ENCODE assay signal across 11 mouse cellular contexts in genomic region chr2:9352190-9352589, GRCm38 (mm10).
DNase-seq lines count a peak whose midpoint lies in the region; ATAC-seq lines count a peak whose summit lies in the region.
"Had no signal": no experiment of that assay in that cellular context is flagged by ENCODE, and none has a peak within 500 bp of the region (broad histone marks: within the 10 kb centered on the region; RNA-seq: fewer than 3 reads in every experiment).

No protein-coding gene starts in this region.

- no peaks in the 10 kb centered on the region for H3K4me1 ChIP-seq in forebrain, embryonic 14.5 days (ENCODE audit: control insufficient read depth, insufficient read depth, low read length)
- H3K4me1 ChIP-seq in forebrain, embryonic 12.5 days = no peaks in the 10 kb centered on the region; the same call in 1 of the 2 replicates
- no peaks in the 10 kb centered on the region for H3K4me1 ChIP-seq in midbrain, embryonic 13.5 days (replicated peaks)
- no peaks in the 10 kb centered on the region for H3K4me1 ChIP-seq in midbrain, embryonic 10.5 days
- peaks cover 8% of the 10 kb centered on the region; the same call in 1 of the 2 replicates for H3K4me1 ChIP-seq in embryonic facial prominence, embryonic 15.5 days
- no peaks in the 10 kb centered on the region for H3K4me1 ChIP-seq in neural tube, embryonic 14.5 days (ENCODE audit: control insufficient read depth, insufficient read depth, low read length)
- H3K4me1 ChIP-seq: liver, embryonic 15.5 days; stomach, embryonic 15.5 days had no signal

- intact Hi-C loops in heart, postnatal 25 days (cut with DNase I) = no loop called here

- no peaks in the 10 kb centered on the region for H3K27me3 ChIP-seq in forebrain, embryonic 14.5 days (replicated peaks; ENCODE audit: control insufficient read depth, insufficient read depth, low read length)
- H3K27me3 ChIP-seq in forebrain, embryonic 12.5 days = no peaks in the 10 kb centered on the region
- H3K27me3 ChIP-seq in midbrain, embryonic 13.5 days = no peaks in the 10 kb centered on the region
- H3K27me3 ChIP-seq in midbrain, embryonic 10.5 days (ENCODE audit: low read depth, poor library complexity, severe bottlenecking) = no peaks in the 10 kb centered on the region
- H3K27me3 ChIP-seq in embryonic facial prominence, embryonic 15.5 days = no peaks in the 10 kb centered on the region
- no peaks in the 10 kb centered on the region for H3K27me3 ChIP-seq in neural tube, embryonic 14.5 days (ENCODE audit: control insufficient read depth, insufficient read depth, low read length)
- H3K27me3 ChIP-seq: liver, embryonic 15.5 days; stomach, embryonic 15.5 days had no signal

- DNase-seq in forebrain, embryonic 14.5 days (ENCODE audit: low spot score) = peak; percentile 84
- no peak for DNase-seq in midbrain, embryonic 10.5 days (ENCODE audit: low spot score)
- DNase-seq in heart, postnatal 25 days (ENCODE audit: low spot score) = no peak
- DNase-seq in gastrocnemius, postnatal 4 days (ENCODE audit: low spot score in 2 of 2) = no peak
- DNase-seq: gastrocnemius, postnatal 14 days had no signal

- H3K9ac ChIP-seq in forebrain, embryonic 14.5 days (ENCODE audit: low read length) = no peak overlapping the region
- no peak overlapping the region for H3K9ac ChIP-seq in forebrain, embryonic 12.5 days
- no peak overlapping the region for H3K9ac ChIP-seq in midbrain, embryonic 13.5 days (replicated peaks)
- H3K9ac ChIP-seq in embryonic facial prominence, embryonic 15.5 days = no peak overlapping the region
- H3K9ac ChIP-seq in neural tube, embryonic 14.5 days (replicated peaks; ENCODE audit: low read depth, low read length) = no peak overlapping the region
- H3K9ac ChIP-seq: liver, embryonic 15.5 days; stomach, embryonic 15.5 days had no signal

- no peaks in the 10 kb centered on the region for H3K36me3 ChIP-seq in forebrain, embryonic 14.5 days (ENCODE audit: control insufficient read depth, insufficient read depth, low read length)
- H3K36me3 ChIP-seq in forebrain, embryonic 12.5 days (replicated peaks) = no peaks in the 10 kb centered on the region
- H3K36me3 ChIP-seq in midbrain, embryonic 13.5 days = no peaks in the 10 kb centered on the region
- H3K36me3 ChIP-seq in midbrain, embryonic 10.5 days = no peaks in the 10 kb centered on the region
- no peaks in the 10 kb centered on the region for H3K36me3 ChIP-seq in embryonic facial prominence, embryonic 15.5 days
- no peaks in the 10 kb centered on the region for H3K36me3 ChIP-seq in neural tube, embryonic 14.5 days (ENCODE audit: control insufficient read depth, insufficient read depth, low read length)
- H3K36me3 ChIP-seq: liver, embryonic 15.5 days; stomach, embryonic 15.5 days had no signal

- H3K27ac ChIP-seq in forebrain, embryonic 14.5 days (ENCODE audit: low read depth, low read length) = no peak overlapping the region
- H3K27ac ChIP-seq in forebrain, embryonic 12.5 days = no peak overlapping the region
- no peak overlapping the region for H3K27ac ChIP-seq in midbrain, embryonic 13.5 days
- H3K27ac ChIP-seq in midbrain, embryonic 10.5 days (replicated peaks) = no peak overlapping the region
- H3K27ac ChIP-seq in embryonic facial prominence, embryonic 15.5 days (replicated peaks) = peak overlapping the region; percentile 48; the same call in 1 of the 2 replicates
- no peak overlapping the region for H3K27ac ChIP-seq in neural tube, embryonic 14.5 days (ENCODE audit: low read depth, low read length)
- H3K27ac ChIP-seq: liver, embryonic 15.5 days; stomach, embryonic 15.5 days had no signal

- H3K4me2 ChIP-seq in forebrain, embryonic 14.5 days (ENCODE audit: low read length) = no peak overlapping the region
- no peak overlapping the region for H3K4me2 ChIP-seq in forebrain, embryonic 12.5 days
- no peak overlapping the region for H3K4me2 ChIP-seq in midbrain, embryonic 13.5 days (replicated peaks)
- no peak overlapping the region for H3K4me2 ChIP-seq in embryonic facial prominence, embryonic 15.5 days (replicated peaks)
- H3K4me2 ChIP-seq in neural tube, embryonic 14.5 days (ENCODE audit: low read depth, low read length) = no peak overlapping the region
- H3K4me2 ChIP-seq: liver, embryonic 15.5 days; stomach, embryonic 15.5 days had no signal

- WGBS in forebrain, embryonic 14.5 days = 36% methylated on average over 7 of the region's 7 CpGs
- WGBS in forebrain, embryonic 12.5 days = 51% methylated on average over 7 of the region's 7 CpGs
- WGBS in midbrain, embryonic 13.5 days = 50% methylated on average over 7 of the region's 7 CpGs
- WGBS in midbrain, embryonic 10.5 days = 69% methylated on average over 7 of the region's 7 CpGs
- WGBS in embryonic facial prominence, embryonic 15.5 days = 11% methylated on average over 7 of the region's 7 CpGs
- 30% methylated on average over 7 of the region's 7 CpGs for WGBS in neural tube, embryonic 14.5 days

- no peak overlapping the region for H3K4me3 ChIP-seq in forebrain, embryonic 14.5 days (ENCODE audit: low read depth, low read length)
- H3K4me3 ChIP-seq in forebrain, embryonic 12.5 days (replicated peaks) = no peak overlapping the region
- no peak overlapping the region for H3K4me3 ChIP-seq in midbrain, embryonic 13.5 days (replicated peaks)
- H3K4me3 ChIP-seq in midbrain, embryonic 10.5 days = no peak overlapping the region
- peak overlapping the region; percentile 8; the same call in 1 of the 2 replicates for H3K4me3 ChIP-seq in embryonic facial prominence, embryonic 15.5 days (replicated peaks)
- no peak overlapping the region for H3K4me3 ChIP-seq in neural tube, embryonic 14.5 days (ENCODE audit: low read depth, low read length)
- H3K4me3 ChIP-seq: liver, embryonic 15.5 days; stomach, embryonic 15.5 days had no signal

- ATAC-seq in forebrain, embryonic 14.5 days = peak; percentile 96
- ATAC-seq in forebrain, embryonic 12.5 days (ENCODE audit: low FRiP score) = no peak
- 0 out of 2 replicates have a peak, but pooled peaks have one; percentile 48 for ATAC-seq in midbrain, embryonic 13.5 days
- ATAC-seq in embryonic facial prominence, embryonic 15.5 days (ENCODE audit: insufficient number of reproducible peaks, low FRiP score, low TSS enrichment, low read depth) = no peak
- ATAC-seq in neural tube, embryonic 14.5 days (ENCODE audit: low read depth) = peak; percentile 72

- H3K9me3 ChIP-seq in forebrain, embryonic 14.5 days (replicated peaks; ENCODE audit: control insufficient read depth, low read length) = no peaks in the 10 kb centered on the region
- H3K9me3 ChIP-seq in forebrain, embryonic 12.5 days = no peaks in the 10 kb centered on the region
- no peaks in the 10 kb centered on the region for H3K9me3 ChIP-seq in midbrain, embryonic 13.5 days
- H3K9me3 ChIP-seq in midbrain, embryonic 10.5 days (replicated peaks) = no peaks in the 10 kb centered on the region
- no peaks in the 10 kb centered on the region for H3K9me3 ChIP-seq in embryonic facial prominence, embryonic 15.5 days (replicated peaks)
- no peaks in the 10 kb centered on the region for H3K9me3 ChIP-seq in neural tube, embryonic 14.5 days (ENCODE audit: control insufficient read depth, low read length)
- H3K9me3 ChIP-seq: liver, embryonic 15.5 days; stomach, embryonic 15.5 days had no signal

Comparison
In these comparisons a context has a peak if more than half of its experiments do, and no peak if none do; other contexts are left out.
1. ATAC-seq: peak in forebrain, embryonic 14.5 days (single experiment), midbrain, embryonic 13.5 days (single experiment) and neural tube, embryonic 14.5 days (single experiment); none in forebrain, embryonic 12.5 days (single experiment) and embryonic facial prominence, embryonic 15.5 days (single experiment).